Mouse (Mus musculus) 3134 (cell line): ENCODE data around the gene Mrm2.

ENCODE experiments used
- DNase-seq: peaks from one replicate; pipeline ENCODE4 v3.0.0-alpha.2; 2011; ENCODE audit warnings: low spot score; ENCODE audit not compliant: insufficient read length; ENCODE audit errors: extremely low read depth

Mrm2 gene

DNA sequence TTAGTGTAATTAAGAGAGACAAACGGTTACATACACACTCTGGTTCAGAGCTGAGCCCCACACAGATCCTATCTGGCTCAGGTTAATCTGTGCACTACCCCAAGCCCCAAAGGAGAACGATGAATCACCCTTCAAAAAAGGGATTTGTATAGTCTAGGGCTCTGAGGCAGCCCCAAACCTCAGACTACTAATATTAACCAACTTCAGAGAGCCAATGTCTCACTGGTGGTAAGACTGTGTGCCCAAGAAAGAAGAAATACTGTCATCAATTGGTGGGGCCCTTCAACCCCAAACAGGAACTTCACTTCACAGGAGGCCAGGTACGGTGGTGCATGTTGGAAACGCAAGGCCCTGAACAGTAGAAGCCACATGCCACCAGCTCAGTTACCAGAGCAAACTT, 13.5 kb upstream of the Mrm2 start:
- DNase-seq = no peak

DNA sequence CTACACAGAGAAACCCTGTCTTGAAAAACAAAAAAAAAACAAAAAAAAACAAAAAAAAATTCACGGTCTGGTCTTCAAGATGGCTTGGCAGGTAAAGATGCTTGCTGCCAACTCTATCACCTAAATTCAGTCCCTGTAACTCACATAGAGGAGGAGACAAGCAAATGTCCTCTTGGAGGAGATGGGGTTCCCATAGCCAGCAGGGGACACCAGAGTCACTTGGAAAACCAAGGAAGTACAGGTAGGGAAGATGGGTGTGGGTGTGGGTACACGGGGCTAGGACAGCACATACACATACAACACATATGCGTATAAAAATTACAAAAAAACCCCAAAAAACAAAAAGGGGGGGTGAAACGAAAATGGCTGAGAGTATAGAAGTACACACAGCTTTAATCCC, 11.2 kb upstream of the Mrm2 start:
- no peak for DNase-seq

GRCm38 (mm10) chr5:140339836-140340235, 8.1 kb upstream of the Mrm2 start:
- DNase-seq = no peak

DNA sequence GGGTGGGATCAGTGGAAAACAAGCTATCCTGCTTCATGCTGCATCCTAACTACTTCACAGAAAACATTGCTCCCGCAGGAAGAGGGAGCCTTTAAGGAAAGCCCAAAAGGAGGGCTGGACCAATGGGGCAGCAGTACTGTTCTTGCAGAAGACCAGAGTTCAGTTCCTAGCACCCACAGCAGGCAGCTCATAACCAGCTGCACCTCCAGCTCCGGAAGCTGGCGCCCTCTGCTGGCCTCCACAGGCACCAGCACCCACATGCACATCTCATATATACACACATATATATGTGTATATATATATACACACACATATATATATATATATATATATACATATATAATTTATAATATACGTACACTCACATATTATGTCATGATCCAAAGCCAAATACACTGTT, 7.1 kb upstream of the Mrm2 start:
- no peak for DNase-seq

GRCm38 (mm10) chr5:140336680-140337079, 5.0 kb upstream of the Mrm2 start:
- no peak for DNase-seq

GRCm38 (mm10) chr5:140333631-140334030, 1.9 kb upstream of the Mrm2 start:
- DNase-seq = peak; percentile 46

DNA sequence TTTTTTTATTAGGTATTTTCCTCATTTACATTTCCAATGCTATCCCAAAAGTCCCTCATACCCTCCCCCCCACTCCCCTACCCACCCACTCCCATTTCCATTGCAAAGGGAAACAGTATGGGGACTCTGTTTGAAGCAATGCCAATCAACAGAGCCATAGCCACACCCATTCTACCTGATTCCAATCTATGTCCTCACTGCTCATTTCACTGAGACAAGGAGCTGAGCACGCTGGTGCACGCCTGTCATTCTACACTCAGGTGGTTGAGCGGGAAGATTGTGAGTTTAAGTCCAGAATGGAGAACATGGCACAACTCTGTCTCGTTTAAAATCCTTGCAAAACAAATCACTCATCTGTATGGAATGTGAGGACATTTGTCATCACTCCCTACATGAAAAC, 821 bp upstream of the Mrm2 start:
- no peak for DNase-seq

- DNase-seq = no peak
These were observed 7.6 kb downstream of the Mrm2 start for GRCm38 (mm10) chr5:140324058-140324457.

DNA sequence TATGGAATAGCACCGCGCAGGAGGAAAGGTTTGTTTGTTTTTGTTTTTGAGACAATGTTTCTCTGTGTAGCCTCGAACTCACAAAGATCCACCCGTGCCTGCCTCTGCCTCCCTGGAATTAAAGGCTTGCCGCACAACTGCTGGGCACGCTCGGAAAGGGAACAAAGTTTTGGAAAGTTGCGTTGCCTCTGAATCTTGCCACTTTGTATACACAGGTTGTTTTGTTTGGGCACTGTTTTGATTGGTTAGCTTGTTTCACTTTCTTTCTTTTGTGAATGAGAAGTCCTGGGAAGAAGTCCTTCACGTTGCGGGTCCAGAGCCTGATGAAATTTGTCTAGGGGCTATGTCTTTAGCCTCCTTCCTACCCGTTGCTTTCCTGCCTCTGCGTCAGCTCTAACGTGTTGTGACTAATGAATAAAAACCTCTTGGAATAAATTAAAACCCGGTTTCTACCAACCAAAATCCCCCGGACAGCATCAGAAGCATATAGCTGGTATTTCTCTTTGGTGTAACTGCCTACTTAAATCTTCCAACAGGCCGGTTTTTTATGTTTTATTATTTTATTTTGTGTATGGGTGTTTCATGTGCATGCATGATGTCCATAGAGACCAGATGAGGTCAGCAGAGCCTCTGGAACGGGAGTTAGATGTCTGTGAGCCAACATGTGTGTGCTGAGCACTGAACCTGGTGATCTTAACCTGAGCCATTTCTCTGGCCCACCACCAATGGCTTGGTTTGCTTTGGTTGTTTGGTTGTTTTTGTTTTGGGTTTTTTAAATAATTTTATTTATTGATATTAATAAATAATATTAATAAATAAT, 9.7 kb downstream of the Mrm2 start:
- DNase-seq = no peak

- peak; percentile 93 for DNase-seq
These were observed 10.5 kb downstream of the Mrm2 start, which contains the start of the genes Mad1l1 and Nudt1 for GRCm38 (mm10) chr5:140321042-140321755. TSS of gene Mad1l1 (minus strand) at chr5:140321552. TSS of gene Nudt1 (plus strand) at chr5:140321656.

- DNase-seq = no peak
These were observed 15.0 kb downstream of the Mrm2 start for GRCm38 (mm10) chr5:140316716-140317115.

GRCm38 (mm10) chr5:140307602-140308001, 24.1 kb downstream of the Mrm2 start:
- DNase-seq = no peak

GRCm38 (mm10) chr5:140306016-140306415, 25.7 kb downstream of the Mrm2 start:
- DNase-seq = no peak

DNA sequence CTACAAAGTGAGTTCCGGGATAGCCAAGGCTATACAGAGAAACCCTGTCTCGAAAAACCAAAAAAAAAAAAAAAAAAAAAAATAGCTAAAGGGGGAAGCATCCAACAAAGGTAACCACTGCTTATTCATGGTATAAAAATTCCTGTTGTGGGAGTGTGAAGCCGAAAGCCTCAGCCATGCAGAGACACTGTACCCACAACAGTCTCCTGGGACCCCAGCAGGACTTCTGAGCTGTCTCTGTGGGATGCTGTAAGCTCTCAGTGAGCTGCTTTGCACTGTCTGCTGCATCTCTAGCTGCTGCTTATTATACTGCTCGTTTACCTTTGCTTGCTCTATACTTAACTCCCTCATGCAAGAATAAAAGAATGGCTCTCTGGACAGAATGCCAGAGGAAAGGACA, 33.4 kb downstream of the Mrm2 start:
- DNase-seq = peak; percentile 51

DNA sequence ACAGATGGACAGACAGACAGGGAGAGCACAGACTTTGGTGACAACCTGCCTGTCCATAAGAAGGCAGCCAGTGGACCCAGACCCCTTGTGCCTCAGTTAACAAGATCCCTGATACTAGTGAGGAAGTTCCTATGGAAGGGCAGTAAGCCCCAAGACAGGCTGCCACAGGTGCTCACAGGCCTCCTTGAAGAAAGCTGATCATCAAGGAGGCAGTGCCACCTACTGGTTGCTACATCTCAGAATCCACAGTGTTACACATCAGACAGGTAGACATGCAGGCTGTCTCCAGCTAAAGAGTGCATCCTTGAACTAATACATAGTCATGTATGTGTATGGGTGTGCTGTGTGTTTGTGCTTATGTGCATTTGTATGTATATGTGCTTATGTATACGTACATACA, 39.5 kb downstream of the Mrm2 start:
- DNase-seq = no peak

GRCm38 (mm10) chr5:140289161-140289560, 42.5 kb downstream of the Mrm2 start:
- no peak for DNase-seq

DNA sequence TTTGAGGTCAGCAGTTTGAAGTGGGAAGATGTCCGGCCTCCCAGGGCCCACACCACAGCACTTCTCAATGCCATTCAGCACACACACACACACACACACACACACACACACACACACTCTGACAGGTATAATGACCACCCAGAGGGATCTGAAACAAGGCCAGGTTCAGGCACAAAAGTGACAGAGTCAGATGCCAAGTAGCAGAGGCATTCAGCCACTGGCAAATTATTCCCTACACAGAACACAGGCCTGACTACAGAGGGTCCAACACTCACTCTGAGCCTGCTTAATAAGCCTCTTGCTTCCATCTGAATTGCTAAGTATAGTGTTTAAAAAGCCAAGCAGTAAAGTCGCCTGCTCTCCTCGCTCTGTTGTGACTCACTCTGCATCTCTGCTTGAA, 43.4 kb downstream of the Mrm2 start:
- DNase-seq = no peak

DNA sequence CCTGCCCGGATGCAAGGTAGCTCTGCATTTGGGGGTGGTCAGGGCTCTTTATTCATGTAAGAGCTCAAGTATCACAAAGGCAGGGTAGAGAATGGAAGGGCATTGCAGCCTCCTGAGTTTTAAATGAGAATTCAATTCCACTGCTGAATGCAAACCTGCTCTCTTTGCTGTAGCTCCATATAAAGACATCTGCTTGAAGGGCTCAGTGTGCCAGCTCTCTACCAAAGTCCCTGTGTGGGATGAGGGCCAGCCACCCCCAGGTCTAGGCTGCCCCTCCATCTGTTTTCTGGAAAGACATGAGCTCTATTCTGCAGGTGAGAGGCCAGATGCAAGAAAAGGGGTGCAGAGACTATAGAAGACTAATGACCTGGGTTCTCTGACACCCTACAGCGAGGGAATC, 46.9 kb downstream of the Mrm2 start:
- DNase-seq = no peak

DNA sequence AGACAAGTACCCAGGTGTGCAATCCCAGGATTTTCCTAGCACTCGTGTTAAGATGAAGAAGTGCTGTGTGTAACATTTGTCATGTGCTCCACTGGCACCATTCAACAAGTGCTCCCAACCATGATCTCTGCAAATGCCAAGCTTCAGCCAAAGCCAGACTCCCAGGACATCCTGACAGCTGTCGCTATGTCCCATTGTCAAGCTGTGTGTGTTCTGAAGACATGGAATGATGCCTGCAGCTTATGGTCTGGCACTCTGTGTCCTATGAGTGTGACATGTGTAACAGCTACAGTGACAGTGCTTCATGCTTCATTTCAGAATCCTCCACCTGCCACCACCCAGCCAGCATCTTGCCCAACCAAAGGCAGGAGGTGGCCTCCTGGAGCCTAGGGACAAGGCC, 47.7 kb downstream of the Mrm2 start:
- no peak for DNase-seq

GRCm38 (mm10) chr5:140282900-140283299, 48.8 kb downstream of the Mrm2 start:
- no peak for DNase-seq

- no peak for DNase-seq
These were observed 49.3 kb downstream of the Mrm2 start for GRCm38 (mm10) chr5:140282376-140282775.

DNA sequence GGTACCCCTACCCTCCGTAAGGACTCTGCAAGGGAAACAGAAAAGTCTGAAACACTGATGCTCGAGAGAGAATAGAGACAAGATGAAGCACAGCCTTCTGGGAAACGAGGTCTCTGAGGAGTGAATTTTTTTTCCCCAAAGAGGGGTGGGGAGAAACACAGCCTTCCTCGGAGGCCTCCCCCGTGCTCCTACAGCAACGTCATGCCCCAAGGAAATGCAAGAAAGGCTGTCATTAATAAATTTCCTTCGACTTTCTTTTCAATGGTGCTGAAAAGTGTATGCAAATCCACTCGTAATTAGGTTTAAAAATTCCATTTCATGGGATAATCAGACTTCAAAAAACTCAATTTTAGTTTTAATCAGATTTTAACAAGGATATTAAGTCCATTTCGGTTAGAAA, 51.5 kb downstream of the Mrm2 start:
- no peak for DNase-seq
